Mouse (Mus musculus) midbrain, embryonic 11.5 days (tissue): ENCODE data around the gene Rreb1. TPM values are rescaled to one million over a fixed set of nuclear protein-coding genes. Genes with fewer than 3 reads are reported as not detected.

Source experiments
- ATAC-seq: fragments of 200-750 bp; cut with Nextera tagmentation; 2 replicates; pipeline ENCODE4 v1.8.0; 2017; ENCODE audit warnings: moderate TSS enrichment, moderate library complexity; ENCODE audit not compliant: low FRiP score
- DNase-seq: peaks from one replicate; pipeline ENCODE4 v3.0.0; 2015; ENCODE audit warnings: low spot score; ENCODE audit errors: missing footprints
- H3K27ac ChIP-seq: fragments of 300-500 bp; sonication (generic); 2 replicates; pipeline ENCODE4 v1.5.1; 2014; ENCODE audit warnings: low read depth, low read length
- H3K27me3 ChIP-seq: fragments of 300-500 bp; sonication (generic); 2 replicates; pipeline ENCODE4 v1.6.1; 2014; ENCODE audit warnings: mild to moderate bottlenecking, low read length, moderate library complexity, mixed read lengths; ENCODE audit not compliant: control insufficient read depth, insufficient read depth
- H3K36me3 ChIP-seq: fragments of 300-500 bp; sonication (generic); 2 replicates; pipeline ENCODE4 v1.6.1; 2014; ENCODE audit warnings: mild to moderate bottlenecking, low read length, moderate library complexity, mixed read lengths; ENCODE audit not compliant: control insufficient read depth, insufficient read depth
- H3K4me1 ChIP-seq: fragments of 300-500 bp; sonication (generic); 2 replicates; pipeline ENCODE4 v1.6.1; 2014; ENCODE audit warnings: low read length; ENCODE audit not compliant: control insufficient read depth, insufficient read depth
- H3K4me2 ChIP-seq: fragments of 300-500 bp; sonication (generic); 2 replicates; pipeline ENCODE4 v1.6.1; 2014; ENCODE audit warnings: mild to moderate bottlenecking, moderate library complexity
- H3K4me3 ChIP-seq: fragments of 300-500 bp; sonication (generic); 2 replicates; pipeline ENCODE4 v1.5.1; 2014; ENCODE audit warnings: low read depth, low read length
- H3K9ac ChIP-seq: fragments of 300-500 bp; sonication (generic); 2 replicates; pipeline ENCODE4 v1.6.1; 2014; ENCODE audit warnings: low read length
- H3K9me3 ChIP-seq: fragments of 300-500 bp; sonication (generic); 2 replicates; pipeline ENCODE4 v1.6.1; 2016; ENCODE audit warnings: low read length; ENCODE audit not compliant: control insufficient read depth
- WGBS: fragments of 180-500 bp; shearing (Covaris S2); extraction: QIAGEN DNeasy Blood & Tissue Kit; methylation state at CpG from one replicate; pipeline ENCODE4 v1.1.7; 2014; 5-methylcytosine and 5-hydroxymethylcytosine counted together
- polyA plus RNA-seq: library from polyadenylated mRNA; unstranded; fragments of >200 nt; fragmentation: Nextera tagmentation; extraction: Ambion mirVana; gene quantifications from 2 replicates; pipeline ENCODE4 v1.2.1, GENCODE M21; 2014

Gene Rreb1
- polyA plus RNA-seq, 1 experiment from 2014 or later, result 5.5 TPM

- no peaks in the 10 kb centered on the region for H3K9me3 ChIP-seq
- WGBS, result 46% methylated on average over 12 of the region's 12 CpGs
- H3K4me3 ChIP-seq, result no peak overlapping the region
- H3K4me2 ChIP-seq, result no peak overlapping the region
- H3K27ac ChIP-seq, result no peak overlapping the region
- no peaks in the 10 kb centered on the region; the same call in 1 of the 2 replicates for H3K4me1 ChIP-seq
- ATAC-seq (no peak), DNase-seq (no peak)
- no peaks in the 10 kb centered on the region for H3K36me3 ChIP-seq
- H3K9ac ChIP-seq, result no peak overlapping the region
- no peaks in the 10 kb centered on the region for H3K27me3 ChIP-seq
These were observed 134.6 kb downstream of the Rreb1 start for GRCm38 (mm10) chr13:37912591-37913467.

GRCm38 (mm10) chr13:37913963-37914362 lies 135.8 kb downstream of the Rreb1 start:
- Histone ChIP-seq H3K4me3 (no peak overlapping the region), H3K4me1 (no peaks in the 10 kb centered on the region; the same call in 1 of the 2 replicates), H3K9ac (no peak overlapping the region), H3K36me3 (no peaks in the 10 kb centered on the region), H3K27ac (no peak overlapping the region), H3K27me3 (no peaks in the 10 kb centered on the region), H3K4me2 (no peak overlapping the region), H3K9me3 (no peaks in the 10 kb centered on the region)
- 17% methylated on average over 3 of the region's 3 CpGs for WGBS
- DNase-seq (no peak), ATAC-seq (no peak)

DNA sequence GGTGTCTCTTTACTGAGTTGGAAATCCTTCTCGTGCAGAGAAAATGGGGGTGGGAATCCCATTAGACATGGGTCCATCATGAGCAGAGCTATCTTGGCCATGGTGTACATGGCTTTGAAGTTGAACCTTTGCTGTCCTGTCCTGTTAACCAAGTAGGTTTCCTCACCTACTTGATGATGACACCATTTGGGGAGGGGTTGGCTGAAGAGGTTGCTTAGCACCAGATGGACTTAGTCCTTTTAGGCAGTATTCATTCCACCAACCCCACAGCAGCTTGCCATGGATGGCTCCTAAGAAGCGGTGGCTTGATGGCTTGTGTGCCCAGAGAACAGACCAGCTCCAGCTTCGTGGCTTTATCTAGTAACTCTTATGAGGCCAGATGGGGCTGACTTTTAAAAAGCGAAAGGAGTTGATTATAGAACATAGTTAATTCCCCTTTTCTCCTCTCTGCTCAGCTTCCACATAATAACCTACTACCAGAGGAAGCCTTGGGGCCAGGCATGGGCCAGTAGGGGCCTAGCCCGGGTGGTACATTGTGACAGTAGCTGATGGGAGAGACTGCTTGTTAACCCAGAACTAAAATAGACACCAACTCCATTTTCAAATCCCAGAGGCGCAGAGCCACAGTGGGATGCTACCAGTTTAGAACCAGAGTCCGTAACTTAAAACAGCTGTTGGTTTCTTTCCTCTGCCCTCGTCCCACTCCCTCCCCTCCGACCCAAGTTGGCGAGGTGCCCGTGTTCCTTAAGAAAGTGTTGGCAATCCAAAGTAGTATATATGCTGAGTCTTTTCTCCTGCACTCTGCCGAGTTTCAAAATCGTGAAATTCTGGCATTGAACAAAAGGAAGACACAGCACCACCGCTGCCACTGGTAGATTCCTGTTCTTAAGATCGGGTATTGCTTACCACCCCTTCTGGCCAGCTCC lies 140.4 kb downstream of the Rreb1 start:
- Histone ChIP-seq H3K27me3 (no peaks in the 10 kb centered on the region), H3K9ac (no peak overlapping the region), H3K4me2 (no peak overlapping the region), H3K4me3 (no peak overlapping the region), H3K4me1 (peaks cover 5% of the 10 kb centered on the region; the same call in 1 of the 2 replicates), H3K36me3 (no peaks in the 10 kb centered on the region), H3K9me3 (no peaks in the 10 kb centered on the region), H3K27ac (no peak overlapping the region)
- no peak for DNase-seq
- ATAC-seq, result no peak
- WGBS, result 91% methylated on average over 15 of the region's 15 CpGs

DNA sequence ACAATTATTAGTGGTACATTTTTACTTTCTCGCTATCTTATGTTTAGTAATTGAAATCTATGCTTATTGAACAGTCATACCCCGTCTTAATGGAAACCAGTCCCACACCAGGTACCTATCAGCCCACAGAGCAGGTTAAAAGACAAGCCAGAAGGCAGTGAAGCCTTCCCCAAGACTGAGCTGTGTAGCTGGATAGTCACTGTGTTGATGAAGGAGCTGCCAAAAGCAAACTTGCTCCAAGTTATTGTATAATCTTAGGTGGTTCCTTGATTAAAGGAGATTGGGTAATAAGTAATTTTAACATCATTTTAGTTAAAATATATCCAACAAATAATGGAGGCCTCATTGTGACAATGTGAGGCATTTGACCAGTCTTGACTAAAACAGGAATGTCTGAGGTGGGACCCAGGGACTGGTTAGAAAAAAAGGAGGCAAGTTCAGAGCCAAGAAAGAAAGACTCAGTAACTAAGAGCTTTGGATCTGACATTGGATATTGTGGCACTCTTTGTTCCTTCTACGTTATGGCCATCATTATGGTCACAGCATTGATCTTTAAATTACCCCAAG lies 141.6 kb downstream of the Rreb1 start:
- H3K4me3 ChIP-seq, result no peak overlapping the region
- H3K27me3 ChIP-seq, result no peaks in the 10 kb centered on the region
- no peak overlapping the region for H3K4me2 ChIP-seq
- H3K36me3 ChIP-seq, result no peaks in the 10 kb centered on the region
- H3K27ac ChIP-seq, result no peak overlapping the region
- DNase-seq (no peak), ATAC-seq (no peak)
- 94% methylated on average over 3 of the region's 3 CpGs for WGBS
- peaks cover 5% of the 10 kb centered on the region; the same call in 1 of the 2 replicates for H3K4me1 ChIP-seq
- H3K9me3 ChIP-seq, result no peaks in the 10 kb centered on the region
- no peak overlapping the region for H3K9ac ChIP-seq

DNA sequence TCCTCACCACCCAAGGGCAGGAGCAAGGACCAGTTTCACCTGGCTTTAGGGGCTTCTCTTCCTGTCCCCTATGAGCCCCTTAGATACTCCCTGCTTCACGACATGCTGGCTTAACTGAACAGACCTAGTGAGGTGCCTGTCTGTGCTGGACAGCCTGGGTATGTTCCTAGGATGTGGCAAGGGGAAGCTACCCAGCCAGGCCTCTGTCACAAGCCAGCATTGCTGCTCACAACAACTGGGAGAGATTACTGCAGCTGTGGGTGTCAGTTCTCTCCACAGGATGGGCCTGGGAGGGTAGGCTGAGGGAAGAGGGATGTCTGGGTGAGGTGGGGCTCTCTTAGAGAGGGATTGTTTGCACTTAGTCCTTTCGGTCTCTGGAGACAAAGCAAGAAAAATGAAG lies 142.5 kb downstream of the Rreb1 start:
- Histone ChIP-seq H3K9ac (no peak overlapping the region), H3K36me3 (no peaks in the 10 kb centered on the region), H3K4me1 (peaks cover 5% of the 10 kb centered on the region; the same call in 1 of the 2 replicates), H3K9me3 (no peaks in the 10 kb centered on the region), H3K27ac (no peak overlapping the region), H3K4me2 (no peak overlapping the region), H3K27me3 (no peaks in the 10 kb centered on the region), H3K4me3 (no peak overlapping the region)
- 27% methylated on average over 2 of the region's 2 CpGs for WGBS
- ATAC-seq (no peak), DNase-seq (no peak)

DNA sequence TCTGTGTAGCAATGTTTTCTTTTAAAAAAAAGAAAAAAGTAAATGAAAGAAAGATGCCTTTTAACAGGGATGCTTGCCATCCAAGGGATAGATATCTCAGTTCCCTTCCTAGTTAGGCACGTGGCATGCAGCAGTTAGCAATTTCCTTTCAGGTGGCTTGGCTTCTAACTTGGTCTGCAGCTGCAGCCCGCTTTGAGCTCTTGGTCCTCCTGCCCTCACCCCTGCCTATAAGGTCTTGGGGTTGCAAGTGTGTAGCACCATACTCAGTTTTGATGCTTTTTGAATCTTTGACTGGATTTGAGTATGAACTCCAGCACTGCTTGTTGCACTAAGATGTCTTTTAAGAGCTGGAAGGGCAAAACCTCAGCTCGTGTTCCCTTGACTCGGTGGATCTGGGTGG lies 144.9 kb downstream of the Rreb1 start:
- ATAC-seq, result no peak
- WGBS, result 91% methylated on average over 4 of the region's 4 CpGs

DNA sequence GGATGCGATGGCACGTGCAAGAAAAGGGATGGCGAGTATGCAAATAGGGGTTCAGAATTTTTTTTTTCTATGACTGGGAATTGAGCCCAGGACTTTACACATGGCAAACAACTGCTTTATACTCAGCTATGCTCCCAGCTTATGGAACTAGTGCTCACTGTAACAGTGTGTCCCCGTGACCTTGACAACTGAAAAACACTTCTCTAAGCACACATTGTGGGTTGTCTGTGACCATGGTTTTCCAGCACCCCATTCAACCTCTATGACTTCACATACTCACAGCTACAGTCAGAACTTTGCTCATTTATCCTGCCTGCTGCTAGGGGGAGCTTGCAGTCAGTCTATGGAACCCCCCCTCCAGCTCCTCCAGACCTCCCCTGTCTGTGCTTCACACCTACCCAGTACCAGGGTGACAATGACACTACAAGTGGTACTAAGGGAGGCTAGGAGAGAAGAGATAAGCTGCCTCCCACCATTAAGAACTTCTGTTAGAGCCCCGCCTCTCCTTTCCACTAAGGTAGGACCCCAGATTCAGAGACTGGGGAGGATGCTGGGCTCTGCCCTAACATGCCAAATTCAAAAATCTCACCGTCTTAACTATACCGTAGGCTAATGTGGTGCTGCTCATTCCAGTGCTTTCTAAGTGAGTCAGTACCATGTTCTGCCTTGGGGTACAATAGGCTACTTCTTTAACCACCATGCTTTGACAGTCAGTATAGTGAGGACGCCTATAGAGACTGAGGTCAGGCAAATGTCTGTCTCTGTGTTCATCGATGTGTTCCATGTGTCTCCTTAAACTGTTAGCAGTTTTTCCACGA lies 145.7 kb downstream of the Rreb1 start:
- H3K4me2 ChIP-seq, result no peak overlapping the region
- H3K4me1 ChIP-seq, result peaks cover 5% of the 10 kb centered on the region; the same call in 1 of the 2 replicates
- no peak overlapping the region for H3K9ac ChIP-seq
- DNase-seq (no peak), ATAC-seq (no peak)
- H3K4me3 ChIP-seq, result no peak overlapping the region
- no peaks in the 10 kb centered on the region for H3K27me3 ChIP-seq
- no peaks in the 10 kb centered on the region for H3K36me3 ChIP-seq
- H3K27ac ChIP-seq, result no peak overlapping the region
- 92% methylated on average over 10 of the region's 10 CpGs for WGBS
- no peaks in the 10 kb centered on the region for H3K9me3 ChIP-seq

More for the DNA sequence above, 144.9 kb downstream of the Rreb1 start:
- Histone ChIP-seq H3K36me3 (no peaks in the 10 kb centered on the region), H3K27me3 (no peaks in the 10 kb centered on the region), H3K27ac (no peak overlapping the region), H3K4me2 (no peak overlapping the region), H3K9me3 (no peaks in the 10 kb centered on the region), H3K9ac (no peak overlapping the region), H3K4me3 (no peak overlapping the region), H3K4me1 (peaks cover 5% of the 10 kb centered on the region; the same call in 1 of the 2 replicates)
- DNase-seq, result no peak

DNA sequence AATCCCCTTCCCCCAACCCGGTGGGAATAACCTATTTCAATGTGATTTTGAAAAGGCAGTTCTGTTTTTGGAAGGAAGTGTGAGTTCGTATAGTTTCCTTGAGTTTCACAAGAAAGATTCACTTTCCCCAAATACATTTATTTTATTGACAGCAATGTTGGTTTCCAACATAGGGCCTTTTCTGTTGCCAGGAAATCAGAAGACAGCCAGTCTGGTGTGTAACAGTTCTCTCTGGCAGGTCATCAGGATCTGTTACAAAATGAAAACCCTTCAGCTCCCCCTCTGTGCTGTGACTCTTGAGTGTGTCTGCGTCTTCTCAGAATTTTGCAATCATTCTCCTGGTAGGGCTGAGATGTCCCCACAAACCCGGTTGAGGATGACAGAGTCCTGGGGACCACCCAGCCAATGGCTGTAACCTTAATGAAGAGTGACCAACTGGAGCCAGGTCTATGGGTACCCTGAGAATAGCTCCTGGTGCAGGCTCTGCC lies 146.3 kb downstream of the Rreb1 start:
- peaks cover 5% of the 10 kb centered on the region; the same call in 1 of the 2 replicates for H3K4me1 ChIP-seq
- ATAC-seq (no peak), DNase-seq (no peak)
- H3K27me3 ChIP-seq, result no peaks in the 10 kb centered on the region
- H3K27ac ChIP-seq, result no peak overlapping the region
- no peaks in the 10 kb centered on the region for H3K36me3 ChIP-seq
- no peak overlapping the region for H3K4me3 ChIP-seq
- no peak overlapping the region for H3K9ac ChIP-seq
- H3K4me2 ChIP-seq, result no peak overlapping the region
- H3K9me3 ChIP-seq, result no peaks in the 10 kb centered on the region
- 86% methylated on average over 4 of the region's 4 CpGs for WGBS
